Mouse (Mus musculus) liver, postnatal 0 days (tissue): ENCODE data around the gene Gm33543.

Experiments used
- CTCF ChIP-seq: sonication (generic); IDR thresholded peaks from 2 replicates; pipeline ENCODE4 v1.5.1; 2016; ENCODE audit warnings: antibody characterized with exemption, low read depth
- EP300 ChIP-seq: IDR thresholded peaks from 2 replicates; pipeline ENCODE4 v1.6.1; 2016; ENCODE audit warnings: antibody characterized with exemption, low read depth, mild to moderate bottlenecking

DNA sequence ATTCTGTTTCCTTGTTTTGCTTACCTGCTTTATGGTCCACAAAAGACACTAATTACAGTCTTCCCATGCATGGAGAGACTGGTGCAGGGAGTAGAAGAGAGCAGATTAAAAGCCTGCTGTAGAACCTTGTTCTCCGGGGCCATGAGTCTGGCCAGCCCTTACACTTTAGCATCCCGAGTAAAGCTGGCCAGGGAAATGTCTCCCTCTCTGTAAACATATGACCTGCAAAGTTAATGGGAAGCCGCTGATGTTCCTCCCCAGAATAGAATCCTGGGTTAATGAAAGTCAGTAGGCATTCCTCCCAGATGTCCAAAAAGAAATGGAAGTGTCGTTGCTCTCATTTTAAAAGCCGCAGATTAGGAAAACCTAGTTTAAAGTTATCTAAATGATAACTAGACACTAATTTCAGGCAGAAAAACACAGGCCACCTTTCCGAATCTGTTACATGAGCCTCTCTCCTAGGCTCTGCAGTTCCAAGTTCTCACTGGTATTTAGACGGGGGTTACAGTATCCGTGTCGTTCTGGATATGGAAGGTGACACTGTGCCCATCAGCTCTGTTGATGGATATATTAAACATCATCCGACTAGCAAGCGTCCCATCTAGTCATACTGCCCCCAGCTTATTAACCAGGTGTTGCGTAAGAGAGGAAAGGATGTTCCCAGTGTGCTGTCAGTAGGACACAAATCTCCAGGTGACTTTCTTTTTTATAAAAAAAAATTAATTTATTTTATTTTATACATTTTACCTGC, 44.9 kb downstream of the Gm33543 start:
- TF ChIP-seq CTCF (no peak), EP300 (no peak)
